Mouse (Mus musculus) A20 (cell line): ENCODE measurements around the gene Rpl11.
A peak's percentile ranks its signal among the peaks of the same experiment; 100 is the strongest.
"Not testable (repeated sequence)": the region's sequence is repeated elsewhere in the genome, so short reads cannot be mapped to it uniquely, and the experiment has no call there.

ENCODE experiments used
- DNase-seq: peaks from one replicate; pipeline ENCODE4 v3.0.0-alpha.2; 2011; ENCODE audit warnings: low read depth, low spot score

Rpl11 gene

DNA sequence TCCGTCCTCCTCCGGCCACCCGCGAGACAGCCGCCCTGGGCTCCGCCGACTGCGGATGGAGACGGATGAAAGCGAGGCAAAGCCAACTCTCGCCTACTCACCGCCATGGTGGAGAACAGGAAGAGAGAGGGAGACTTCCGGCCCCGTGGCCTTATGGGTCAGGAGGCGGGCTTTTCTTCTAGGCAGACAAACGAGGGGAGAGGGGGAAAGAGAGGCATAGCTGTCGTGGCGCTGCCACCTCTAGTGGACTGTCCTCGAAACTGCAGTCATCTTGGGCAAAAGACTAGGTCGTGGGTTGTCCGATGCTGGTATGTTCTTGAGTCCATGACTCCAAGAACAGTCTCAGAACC lies at the start of gene Rpl11:
Gene Rpl11, minus strand, starts transcription at position 182 of the 350 bp plus-strand sequence.
- peak; percentile 96 for DNase-seq

- not testable (repeated sequence) for DNase-seq
These were observed 48.5 kb upstream of the Rpl11 start for GRCm38 (mm10) chr4:136101753-136102152.

DNA sequence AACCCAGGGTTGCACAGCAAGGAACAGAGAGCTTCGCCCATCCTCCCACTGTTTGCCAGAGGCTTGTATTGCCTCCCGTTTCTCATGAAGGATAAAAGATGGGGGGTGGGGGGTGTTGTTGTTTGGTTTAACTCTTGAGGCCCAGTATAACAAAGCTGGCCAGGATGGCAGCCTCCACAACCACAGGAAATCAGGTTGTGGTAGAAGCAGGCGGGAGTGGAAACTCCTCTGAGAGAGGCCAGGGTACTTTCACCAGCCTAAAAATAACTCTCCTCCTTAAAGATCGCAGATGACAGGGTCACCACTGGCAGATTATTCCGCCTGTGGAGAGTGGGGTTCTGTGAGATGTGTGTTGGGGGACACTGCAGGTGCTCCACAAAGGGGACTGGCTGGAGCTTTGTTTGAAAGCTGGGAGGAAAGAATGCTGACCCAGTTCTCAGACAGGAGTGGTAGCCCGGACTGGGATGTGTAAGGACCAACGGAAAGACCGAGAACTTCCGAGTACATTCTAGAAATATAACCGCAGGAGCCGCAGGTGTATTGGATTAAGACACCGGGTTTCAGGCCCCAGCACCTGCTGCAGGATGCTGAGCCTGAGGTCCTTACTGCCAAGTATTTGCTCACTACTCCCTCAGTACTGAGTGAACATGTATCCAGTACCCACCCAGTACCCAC lies 47.3 kb upstream of the Rpl11 start:
- DNase-seq: no peak

GRCm38 (mm10) chr4:136098446-136098845 lies 45.2 kb upstream of the Rpl11 start:
- DNase-seq: no peak

DNA sequence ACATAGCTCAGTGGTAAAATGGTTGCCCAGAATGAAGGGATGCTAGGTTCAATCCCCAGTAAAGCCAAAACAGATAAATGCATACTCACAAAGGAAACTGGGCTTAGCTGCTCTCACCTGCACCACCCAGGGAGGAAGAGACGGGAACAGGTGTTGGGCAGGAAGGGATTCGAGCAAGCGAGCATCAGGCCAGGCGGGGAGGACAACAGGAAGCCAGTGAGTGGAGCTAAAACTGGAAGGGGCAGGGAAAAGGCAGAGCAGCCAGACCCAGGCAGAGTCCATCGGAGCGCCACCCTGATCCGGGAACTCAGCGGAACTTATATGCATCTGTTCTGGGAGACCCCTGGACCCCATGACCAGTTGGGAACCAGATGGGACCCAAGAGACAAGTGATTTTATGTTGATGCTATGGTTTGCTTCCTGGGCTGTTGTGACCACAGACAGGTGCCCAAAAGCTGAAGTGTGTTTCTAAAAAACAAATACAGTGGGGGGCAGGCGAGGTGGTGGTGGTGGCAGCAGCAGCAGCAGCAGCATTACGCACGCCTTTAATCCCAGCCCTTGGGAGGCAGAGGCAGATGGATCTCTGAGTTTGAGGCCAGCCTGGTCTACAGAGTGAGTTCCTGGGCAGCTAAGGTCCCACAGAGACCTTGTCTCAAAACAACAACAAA lies 43.4 kb upstream of the Rpl11 start:
- DNase-seq: no peak

DNA sequence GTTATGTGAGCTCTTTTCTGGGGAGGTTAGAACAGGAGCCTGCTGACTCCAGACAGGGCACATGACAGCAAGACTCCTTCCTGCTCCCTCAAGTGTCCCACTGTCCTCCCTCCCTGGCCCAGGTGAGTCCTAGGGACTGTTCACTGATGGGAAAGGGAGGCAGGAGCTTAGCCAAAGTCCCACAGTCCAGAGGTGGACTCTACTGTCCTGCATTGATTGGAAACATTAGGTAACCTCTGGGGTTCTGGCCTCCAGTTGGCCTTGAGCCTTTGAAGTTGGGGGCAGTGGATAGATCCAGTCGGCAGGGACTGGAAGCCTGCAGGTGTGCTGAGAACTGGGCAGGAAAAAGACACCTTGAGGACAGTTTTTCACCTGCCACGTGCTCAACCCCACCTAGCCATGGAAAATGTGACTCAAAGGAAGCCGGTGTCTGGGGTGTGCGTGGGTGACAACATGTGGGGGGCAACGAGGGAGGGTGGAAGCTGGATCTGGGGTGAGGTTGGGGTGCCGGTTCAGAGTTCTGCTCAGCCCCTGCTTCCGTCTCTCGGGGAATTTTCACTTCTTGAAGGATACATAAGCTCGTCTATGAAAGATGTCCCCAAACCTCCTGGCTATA lies 42.4 kb upstream of the Rpl11 start:
- DNase-seq: no peak

DNA sequence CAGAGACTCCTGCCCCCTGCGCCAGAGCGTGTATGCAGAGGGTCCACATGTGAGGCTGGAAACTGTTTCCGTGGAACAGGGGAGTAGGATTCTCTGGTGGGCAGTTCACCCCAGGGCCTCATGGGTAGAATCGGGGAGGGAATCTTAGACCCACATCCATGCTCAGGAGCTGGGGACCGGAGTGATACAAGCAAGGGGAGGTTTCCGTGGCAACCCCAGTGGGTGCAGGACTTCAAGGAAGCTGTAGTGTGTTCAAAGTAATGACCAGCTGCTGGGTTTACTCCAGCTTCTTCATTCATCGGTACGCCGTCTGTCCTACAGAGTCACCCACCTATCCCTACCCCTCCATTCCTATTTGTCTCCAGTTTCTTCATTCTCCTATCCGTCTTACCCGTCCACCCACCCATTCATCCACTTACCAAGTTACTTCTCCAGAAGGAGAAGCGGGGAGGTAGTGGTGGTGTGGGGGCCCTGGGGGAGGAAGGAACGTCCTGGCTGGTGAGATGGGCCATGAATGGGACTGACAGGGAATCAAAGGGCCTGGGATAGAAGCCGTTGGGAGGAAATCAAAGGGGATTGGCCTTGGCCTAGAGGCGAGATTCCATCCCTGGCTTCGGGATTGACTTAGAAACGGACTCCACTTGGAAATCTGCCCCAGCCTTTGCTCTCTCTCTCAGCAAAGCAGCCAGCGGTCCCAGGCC lies 41.4 kb upstream of the Rpl11 start:
- no peak for DNase-seq

DNA sequence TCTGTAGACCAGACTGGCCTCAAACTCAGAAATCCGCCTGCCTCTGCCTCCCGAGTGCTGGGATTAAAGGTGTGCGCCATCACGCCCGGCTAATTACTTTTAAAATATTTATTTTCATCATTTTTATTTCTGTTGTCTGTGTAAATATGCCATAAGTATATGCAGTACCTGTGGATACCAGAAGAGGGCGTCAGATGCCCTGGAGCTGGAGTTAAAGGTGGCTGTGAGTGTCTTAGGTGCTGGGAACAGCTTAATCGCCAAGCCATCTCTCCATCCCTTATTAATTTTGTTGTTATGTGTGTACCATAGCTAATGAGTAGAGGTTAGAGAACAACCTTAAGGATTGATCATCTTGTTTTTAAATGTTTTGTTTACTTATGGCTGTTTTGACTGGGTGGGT lies 39.3 kb upstream of the Rpl11 start:
- DNase-seq: no peak

GRCm38 (mm10) chr4:136091346-136091745 lies 38.1 kb upstream of the Rpl11 start:
- DNase-seq: no peak

DNA sequence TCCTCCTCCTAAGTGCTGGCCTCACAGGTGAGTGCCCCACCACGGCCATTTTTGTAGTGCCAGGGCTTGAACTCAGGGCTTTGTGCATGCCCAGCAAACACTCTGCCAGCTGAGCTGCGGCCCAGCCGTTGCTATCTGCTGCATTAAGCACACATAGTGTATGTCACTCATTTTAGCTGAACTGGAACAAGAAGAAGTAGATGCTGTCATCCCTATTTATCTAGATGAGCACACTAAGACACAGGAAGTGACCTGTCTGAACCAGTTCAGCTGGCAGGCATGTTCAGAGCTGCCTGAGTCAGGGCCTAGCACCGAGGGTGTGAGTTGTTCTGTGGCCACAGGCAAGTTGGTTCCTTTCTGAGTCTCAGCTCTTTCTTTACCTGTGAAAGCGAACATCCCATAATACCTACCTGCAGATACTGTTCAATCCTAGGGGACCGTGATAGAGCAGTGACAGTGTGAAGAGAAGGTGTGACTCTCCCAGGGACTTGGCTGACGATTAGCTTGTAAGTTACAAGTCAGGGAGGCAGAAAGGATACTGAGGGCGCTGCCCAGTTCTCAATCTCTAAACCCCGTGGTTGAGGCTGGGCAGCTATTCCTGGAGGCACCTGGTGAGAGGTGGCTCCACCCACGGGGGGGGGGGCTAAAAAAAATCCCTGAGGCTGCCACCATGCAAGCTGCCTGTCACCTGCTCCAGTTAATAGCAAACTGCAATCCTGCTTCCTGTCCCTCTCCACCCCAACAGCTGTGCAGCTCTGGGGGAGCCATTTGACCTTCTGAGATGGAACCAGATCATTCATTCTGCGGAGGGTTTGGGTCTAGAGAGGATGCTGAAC lies 36.7 kb upstream of the Rpl11 start:
- peak; percentile 79 for DNase-seq

- peak; percentile 94 for DNase-seq
These were observed 35.9 kb upstream of the Rpl11 start for GRCm38 (mm10) chr4:136088971-136089747.

DNA sequence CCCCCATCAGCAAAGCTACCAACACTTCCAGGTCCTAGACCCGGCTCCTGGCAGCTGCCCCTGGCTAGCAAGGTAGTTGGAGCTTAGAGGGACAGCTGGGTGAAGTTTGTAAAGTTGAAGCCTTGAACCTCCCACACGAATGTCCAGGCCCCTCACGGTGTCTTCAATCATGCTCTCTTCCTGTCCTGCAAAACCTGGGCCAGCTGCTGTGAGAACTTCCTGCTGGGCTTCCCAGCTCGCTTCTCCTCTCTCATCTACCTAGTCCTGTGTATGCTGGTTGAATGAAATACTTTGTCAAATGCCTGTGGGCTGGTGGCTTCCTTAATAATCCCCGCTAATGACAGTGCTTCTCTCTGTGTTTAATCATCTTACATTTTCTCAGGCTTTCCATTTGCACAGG lies 35.1 kb upstream of the Rpl11 start:
- no peak for DNase-seq

GRCm38 (mm10) chr4:136087261-136087660 lies 34.0 kb upstream of the Rpl11 start:
- DNase-seq: no peak

- no peak for DNase-seq
These were observed 31.6 kb upstream of the Rpl11 start for GRCm38 (mm10) chr4:136084840-136085239.

DNA sequence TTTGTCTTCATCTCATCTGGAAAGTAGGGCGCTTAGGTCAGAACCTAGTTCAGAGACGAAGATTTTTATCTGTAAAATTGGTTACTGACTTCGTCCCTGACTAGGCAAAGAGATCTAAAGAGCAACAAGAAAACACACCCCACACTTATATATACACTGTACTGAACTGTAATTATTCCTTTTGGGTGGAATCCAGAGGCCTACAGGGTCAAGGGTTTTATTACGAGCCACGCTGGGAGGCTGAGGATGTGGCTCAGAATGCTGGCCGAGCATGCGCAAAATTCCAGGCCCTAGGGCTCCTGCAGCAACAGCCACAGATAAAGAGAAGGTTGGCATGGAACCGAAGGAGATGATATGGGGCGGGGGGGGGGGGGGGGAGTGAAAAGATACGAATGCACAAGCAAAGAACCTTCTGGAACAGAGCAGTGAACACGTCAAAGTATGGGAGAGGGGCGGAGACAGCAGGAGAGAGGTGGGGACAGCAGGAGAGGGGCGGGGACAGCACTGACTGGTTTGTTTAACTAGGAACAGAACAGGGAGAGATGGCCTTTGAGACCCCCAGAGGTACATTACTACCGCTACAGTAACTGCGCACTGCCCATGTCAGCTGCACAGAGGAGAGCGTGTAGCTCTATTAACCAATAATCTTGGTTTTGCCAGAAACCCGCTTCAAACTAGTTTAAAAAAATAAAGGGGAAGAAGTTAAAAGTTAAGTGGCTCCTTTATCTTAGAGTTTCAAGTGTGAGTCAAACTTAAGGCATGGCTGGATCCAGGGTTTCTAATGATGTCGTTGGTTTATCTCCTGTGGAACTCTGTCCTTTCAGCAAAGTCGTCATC lies 30.3 kb upstream of the Rpl11 start:
- no peak for DNase-seq

- DNase-seq: peak; percentile 86
These were observed 28.5 kb upstream of the Rpl11 start for GRCm38 (mm10) chr4:136081729-136082128.

DNA sequence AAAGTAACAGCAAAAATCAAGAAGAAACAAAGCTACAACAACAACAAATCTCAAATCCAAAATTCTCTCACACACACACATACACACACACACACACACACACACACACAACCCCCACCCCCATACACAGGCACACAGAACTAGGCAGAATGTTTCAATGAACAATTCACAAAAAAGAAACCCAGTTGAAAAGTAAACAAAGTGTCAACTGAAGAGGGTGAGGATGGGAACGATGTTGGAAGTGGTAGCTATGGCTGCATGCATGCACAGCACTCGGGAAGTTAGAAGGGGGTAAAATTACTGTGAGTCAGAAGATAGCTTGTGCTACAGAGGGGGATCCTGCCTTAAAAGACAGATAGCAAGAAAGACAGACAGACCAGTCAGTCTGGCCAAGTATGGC lies 25.4 kb upstream of the Rpl11 start:
- DNase-seq: no peak

DNA sequence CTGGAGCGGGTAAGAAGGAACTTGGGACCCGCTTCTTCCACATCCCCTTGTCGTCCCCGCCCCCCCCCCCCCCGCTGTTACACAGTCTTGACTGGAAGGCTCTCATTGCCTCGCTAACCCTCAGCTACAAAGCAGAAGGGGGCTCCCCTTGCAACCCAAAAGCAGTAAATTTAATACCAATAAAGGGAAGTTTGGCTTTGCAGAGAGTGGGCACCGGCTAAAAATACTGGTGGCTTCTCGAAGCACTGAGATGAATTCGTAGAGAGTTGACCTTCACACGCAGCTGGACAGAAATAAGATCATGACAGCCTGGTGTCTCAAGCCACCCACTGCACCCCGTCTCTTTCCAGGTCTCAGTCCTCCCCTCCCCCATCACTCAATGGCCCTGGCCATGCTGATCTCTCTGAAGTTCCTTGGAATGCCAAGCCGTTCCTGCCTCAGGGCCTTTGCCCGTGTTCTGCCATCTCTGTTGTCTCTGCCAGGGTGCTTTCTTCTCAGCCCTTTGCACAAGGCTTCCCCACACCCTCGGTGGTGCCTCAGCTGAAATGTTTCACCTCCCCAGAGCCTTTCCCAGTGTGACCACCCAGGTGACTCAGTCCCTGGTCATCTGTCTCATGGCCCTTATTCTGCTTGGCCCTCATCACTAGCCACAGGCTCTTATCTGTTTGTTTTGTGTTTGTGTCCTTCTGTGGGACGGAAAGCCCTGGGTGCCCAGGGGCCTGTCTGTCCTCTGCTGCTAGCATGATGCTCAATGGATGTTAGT lies 23.7 kb upstream of the Rpl11 start:
- peak; percentile 85 for DNase-seq

- peak; percentile 84 for DNase-seq
These were observed 18.0 kb upstream of the Rpl11 start for GRCm38 (mm10) chr4:136071178-136071714.
